Mouse (Mus musculus) ES-E14 (cell line): ENCODE measurements around the gene Hinfp.

ENCODE experiments used
- MAFK ChIP-seq: IDR thresholded peaks from 2 replicates; pipeline ENCODE4 v1.6.1; 2014; ENCODE audit warnings: mild to moderate bottlenecking, low read depth, low read length, inconsistent platforms; ENCODE audit not compliant: insufficient read depth
- ZC3H11A ChIP-seq: IDR thresholded peaks from 2 replicates; pipeline ENCODE4 v1.6.1; 2012; ENCODE audit warnings: low read depth, mild to moderate bottlenecking, inconsistent platforms, low read length, borderline replicate concordance

GRCm38 (mm10) chr9:44336964-44337363 is 31.5 kb upstream of the Hinfp start:
- TF ChIP-seq ZC3H11A (no peak), MAFK (no peak)
